Mouse (Mus musculus) liver, embryonic 14.5 days (tissue): Measurements from ENCODE around the gene Mrc1.

ENCODE experiments used
- CTCF ChIP-seq: IDR thresholded peaks from 2 replicates; pipeline ENCODE4 v1.5.1; 2016; ENCODE audit warnings: antibody characterized with exemption, low read depth, control low read depth
- EP300 ChIP-seq: IDR thresholded peaks from 2 replicates; pipeline ENCODE4 v1.6.1; 2016; ENCODE audit warnings: antibody characterized with exemption, low read depth

DNA sequence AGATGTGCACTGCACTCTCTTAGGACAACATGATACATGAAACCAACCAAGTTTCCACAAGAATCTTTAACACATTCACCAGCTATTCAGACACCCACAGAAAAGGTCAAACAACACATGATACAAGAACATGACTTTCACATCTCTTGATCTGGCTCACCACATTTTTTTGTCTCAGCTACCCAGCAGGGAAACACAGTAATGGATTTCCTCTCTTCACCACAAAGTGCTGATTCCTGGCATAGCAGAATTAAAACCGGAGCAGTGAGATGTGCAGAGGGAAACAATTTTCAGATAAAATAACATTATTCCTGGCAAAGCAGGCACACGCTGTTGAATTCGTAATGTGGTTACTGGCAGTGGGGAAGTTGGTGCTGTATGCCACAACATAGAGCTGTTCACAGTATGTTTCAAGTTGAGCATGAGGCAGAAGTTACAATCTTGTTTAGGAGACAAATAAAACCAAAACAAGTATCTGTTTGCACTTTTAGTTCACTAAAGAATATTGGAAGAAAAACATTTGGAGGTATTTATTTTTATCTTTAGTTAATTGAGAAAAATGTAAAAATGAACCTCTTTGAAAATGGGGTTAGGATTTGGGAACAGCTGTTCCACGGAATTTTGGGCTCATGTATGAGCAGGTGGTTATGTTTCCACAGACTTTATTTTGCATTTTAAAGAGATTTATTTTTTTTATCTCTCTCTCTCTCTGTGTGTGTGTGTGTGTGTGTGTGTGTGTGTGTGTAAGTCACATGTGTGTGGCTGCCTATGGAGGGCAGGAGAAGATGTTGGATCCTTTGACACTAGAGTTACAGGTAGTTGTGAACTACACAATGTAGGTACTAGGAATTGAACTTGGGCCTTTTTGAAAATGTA lies 83.6 kb downstream of the Mrc1 start:
- no peak for TF ChIP-seq CTCF
- TF ChIP-seq EP300 = no peak
